In genomic region chr10:25601471-25601870, GRCm38 (mm10) we compare ENCODE assay signal across 17 mouse cellular contexts.
"Had no signal": no experiment of that assay in that cellular context is flagged by ENCODE, and none has a peak within 500 bp of the region (broad histone marks: within the 10 kb centered on the region; RNA-seq: fewer than 3 reads in every experiment).

No protein-coding gene starts in this region.

- DNase-seq: cerebellum, adult 2 months; cerebellum, adult 8-10 months; cerebellum, adult 9-10 months; cerebellum, adult 9-11 months; cerebellum, postnatal 10 days; cerebellum, postnatal 14 days; cerebellum, postnatal 25 days; cerebellum, postnatal 36 days; embryo, embryonic 11 days; forebrain, postnatal 0 days; gastrocnemius, adult 2 months; gastrocnemius, postnatal 10 days; gastrocnemius, postnatal 14 days; gastrocnemius, postnatal 25 days; gastrocnemius, postnatal 36 days; heart, adult 11 months; heart, adult 18-20 months had no signal
